Mouse (Mus musculus) spleen, postnatal 4 days (tissue): ENCODE measurements around the gene Mycbpap.

Experiments
- DNase-seq, 2 experiments: peaks; one replicate each; pipeline ENCODE4 v3.0.0; 2022; ENCODE audit warnings: low spot score in 2 of 2

Gene Mycbpap

DNA sequence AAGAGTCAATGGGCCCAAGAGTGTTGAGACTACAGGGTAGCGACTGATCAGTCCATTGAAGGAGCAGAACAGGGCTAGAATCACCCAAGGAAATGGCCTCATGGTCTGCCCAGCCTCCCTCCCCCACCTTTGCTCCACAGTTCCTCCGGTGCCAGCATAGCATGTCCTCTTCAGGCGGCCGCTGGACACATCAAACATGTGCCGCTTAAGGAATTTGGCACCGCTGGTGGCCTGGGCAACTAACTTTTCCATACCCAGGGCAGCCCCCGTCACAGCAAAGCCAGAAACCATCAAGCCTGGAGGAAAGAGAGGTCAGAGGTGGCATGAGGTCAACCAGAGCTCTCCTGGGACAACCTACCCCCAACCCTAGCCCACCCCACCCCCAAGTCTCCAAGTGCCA, 39.6 kb downstream of the Mycbpap start:
- no peak for DNase-seq

DNA sequence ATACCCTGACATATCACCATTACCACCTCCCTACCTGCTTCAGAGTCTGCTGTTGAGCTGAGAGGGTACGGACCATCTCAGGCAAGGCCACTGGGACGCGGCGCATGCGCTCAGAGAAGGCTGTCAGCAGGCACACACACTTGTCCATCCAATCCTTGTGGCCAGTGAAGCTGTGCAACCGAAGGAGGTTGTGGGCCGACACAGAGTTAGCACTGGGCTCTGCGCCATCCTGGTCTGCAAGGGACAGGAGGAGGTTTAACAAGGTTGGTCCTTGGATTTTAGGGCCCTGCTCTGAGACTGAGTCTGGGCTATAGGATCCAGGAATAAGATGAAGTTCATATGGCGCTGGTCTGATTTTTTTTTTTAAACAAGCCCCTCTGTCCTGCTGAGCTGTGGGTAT, 41.2 kb downstream of the Mycbpap start:
- no peak for DNase-seq

DNA sequence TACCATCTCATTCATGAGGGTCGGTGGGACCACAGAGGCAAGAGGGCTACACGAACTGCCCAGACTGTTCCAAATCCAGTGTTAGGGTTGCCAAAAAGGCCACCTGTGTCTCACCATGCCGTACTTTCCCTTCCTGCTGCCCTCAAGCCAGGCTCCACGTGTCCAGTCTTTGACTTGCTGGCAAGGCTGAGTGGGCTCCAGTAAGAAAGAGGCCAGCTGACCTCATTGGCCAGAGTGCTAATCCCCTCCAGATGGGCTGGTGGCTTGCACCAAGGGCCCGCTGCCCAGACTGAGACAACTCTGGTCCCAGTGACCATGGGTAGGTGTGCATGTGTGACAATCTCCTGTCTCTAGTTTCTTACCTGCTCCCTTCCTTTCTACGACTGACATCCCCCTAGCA, 43.9 kb downstream of the Mycbpap start:
- no peak for DNase-seq

DNA sequence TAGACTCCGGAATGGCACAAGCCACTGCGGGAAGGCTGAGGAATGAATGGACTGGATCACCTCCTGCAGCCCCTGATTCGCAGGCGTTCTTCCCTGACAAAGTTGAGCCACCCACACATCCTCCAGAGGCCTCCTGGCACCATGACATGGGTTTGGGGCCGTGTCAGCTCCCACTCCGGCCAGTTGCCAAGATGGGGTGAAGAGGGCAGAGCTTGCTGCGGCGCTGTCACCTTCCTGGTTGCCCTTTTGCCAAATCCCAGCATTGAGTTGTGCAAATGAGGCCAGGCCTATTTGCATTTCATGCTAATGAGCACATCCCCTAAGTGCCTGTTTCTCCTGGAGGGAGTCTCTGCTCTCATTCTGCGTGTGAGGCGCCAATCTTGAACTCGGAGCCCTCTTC, 45.8 kb downstream of the Mycbpap start:
- no peak for DNase-seq

DNA sequence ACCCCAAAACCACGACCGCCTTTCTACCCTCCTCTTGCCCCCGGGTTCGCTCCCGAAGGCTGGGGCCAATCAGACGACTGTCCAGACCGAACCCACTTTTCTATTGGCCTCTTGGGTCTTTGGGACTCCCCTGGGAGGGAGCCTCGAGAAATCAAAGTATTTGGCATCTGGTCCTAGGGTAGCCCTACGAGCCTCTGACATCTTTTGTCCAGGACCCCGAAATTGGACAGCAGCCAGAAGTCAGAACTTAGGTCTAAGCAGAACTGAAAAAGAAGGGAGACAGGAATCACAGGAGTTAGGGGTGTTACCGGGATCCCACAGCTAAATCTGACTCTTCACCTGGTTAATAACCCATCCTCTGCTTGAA, 47.0 kb downstream of the Mycbpap start:
- DNase-seq = no peak

DNA sequence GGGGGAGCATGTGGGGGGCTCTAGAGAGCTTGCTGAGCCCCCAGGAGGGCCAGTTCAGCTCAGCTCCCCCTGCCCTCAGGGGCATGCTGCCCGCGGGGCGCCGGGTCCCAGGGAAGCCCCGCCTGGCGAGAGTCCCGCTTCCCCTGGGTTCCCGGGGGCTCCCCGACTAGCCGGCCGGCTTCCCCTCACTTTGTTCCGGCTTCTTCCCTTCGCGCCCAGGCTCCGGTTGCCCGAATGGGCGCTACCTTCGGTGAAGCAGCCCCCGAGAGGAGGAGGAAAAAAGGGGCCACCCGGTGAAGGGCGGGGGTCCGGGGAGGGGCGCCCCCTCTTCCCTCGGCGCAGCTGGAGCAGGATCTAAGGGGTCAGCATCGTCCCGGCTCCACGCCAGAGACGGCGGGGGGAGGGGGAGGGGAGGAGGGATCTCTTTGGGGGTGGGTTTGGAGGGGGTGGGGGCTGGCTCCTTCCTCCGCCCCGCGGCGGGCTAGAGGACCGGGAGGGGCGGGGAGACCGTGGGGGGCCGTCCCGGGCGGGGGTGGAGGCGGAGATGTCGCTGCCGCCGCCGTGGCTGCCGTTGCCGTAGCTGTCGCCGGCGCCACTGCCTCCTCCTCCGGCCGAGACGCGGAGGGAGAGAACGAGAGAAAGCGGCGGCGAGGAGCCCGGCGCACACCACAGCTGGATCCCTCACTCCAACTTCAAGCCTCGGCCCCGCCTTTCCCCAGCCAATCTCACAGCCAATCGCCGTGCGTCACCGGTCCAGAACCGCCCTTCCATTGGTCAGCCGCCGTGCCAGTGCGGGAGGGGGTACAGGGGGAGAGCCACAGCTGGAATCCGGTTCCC, 47.6 kb downstream of the Mycbpap start, which contains the start of gene Cacna1g:
Cacna1g (minus strand) TSS at position 492 of the 837 bp plus-strand sequence.
- peak; percentile 72 to 82 for DNase-seq

DNA sequence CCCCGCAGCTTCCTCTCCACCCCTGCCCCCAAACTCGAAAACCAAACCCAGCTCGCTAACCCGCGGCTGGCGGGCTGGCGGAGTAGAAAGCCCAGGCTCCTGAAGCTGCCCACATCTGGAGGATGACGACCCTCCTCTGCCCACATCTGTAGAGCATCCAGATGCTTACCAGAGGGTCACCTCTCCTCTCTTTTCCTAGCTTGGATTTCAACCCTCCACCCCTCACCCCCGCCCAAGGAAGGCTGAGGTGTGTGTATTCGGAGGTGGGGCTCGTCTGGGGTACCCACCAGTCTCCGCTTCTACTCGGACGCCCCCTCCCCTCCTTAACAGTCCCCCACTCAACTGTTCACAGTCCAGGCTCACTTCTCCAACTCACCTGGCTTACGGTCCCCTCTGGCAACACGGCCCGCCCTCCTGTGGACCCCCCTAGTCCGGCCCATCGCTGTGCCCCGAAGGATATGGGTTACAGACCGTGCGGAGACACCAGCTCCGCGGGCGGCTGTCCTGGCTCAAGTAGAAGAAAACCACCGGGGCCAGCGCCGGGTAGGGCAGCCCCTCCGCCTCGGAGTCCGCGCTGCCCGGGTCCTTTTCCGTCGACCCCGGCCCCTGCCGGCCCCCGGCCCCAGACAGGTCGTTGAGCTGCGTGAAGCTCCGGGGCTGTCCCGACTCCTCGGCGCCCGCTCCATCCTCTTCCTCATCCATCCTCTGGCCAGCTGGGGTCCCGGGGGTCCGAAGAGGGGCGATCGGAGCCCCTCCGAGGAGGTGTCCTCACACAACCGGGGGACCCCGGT, 48.4 kb downstream of the Mycbpap start:
- DNase-seq = no peak

DNA sequence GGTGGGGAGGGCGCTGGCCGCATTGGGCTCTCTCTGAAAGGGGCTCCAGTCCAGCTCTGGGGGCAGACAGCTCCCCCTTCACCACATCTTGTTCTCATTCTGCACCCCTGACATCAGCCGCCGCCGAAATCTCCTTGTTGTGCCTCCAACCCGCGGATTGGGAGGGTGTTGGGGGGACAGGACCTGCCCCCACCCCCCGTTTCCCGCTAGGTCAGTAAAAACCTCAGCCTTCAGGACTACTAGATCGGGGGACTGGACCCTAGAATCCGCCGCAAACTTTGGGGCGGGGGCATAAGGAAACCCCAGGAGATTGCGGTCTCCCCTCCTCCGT, 49.0 kb downstream of the Mycbpap start:
- DNase-seq = no peak

DNA sequence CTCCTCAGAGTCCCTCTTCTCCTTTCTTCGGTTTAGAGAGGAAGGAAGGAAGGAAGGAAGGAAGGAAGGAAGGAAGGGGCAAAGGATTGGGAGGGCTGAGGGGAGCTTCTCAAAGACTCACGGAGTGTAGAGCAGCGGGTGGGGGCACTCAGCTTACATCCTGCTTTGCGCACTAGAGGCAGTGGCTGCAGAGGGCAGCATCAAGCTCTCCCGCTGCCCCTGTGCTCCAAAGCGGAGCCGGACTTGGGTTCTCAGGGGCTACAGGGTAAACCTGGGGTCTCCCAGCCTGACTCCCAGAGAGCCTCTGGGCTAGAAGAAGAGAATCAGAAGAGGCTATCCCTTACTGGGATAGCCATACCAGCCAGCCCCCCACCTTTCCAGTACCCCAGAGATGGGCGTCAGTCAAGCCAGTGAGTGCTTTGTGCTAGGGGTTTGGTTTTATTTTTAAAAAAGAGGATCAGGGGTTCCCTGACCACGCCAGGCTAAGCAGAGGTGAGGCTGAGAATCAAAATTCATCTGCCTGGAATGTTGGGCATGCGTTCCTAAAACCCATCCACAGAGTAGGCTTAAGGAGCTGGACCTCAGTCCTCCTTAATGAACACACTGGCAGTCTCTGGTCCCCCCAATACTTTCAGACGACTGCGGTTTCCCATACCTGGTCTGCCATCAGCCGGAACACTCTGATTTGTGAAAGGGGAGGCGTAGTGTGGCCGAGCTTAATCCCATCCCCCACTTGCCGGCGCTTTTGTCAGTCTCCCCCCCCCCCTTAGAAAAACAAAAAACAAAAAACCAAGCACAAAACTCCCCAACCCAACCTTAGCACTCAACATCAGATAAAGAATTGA, 49.6 kb downstream of the Mycbpap start:
- DNase-seq = no peak

DNA sequence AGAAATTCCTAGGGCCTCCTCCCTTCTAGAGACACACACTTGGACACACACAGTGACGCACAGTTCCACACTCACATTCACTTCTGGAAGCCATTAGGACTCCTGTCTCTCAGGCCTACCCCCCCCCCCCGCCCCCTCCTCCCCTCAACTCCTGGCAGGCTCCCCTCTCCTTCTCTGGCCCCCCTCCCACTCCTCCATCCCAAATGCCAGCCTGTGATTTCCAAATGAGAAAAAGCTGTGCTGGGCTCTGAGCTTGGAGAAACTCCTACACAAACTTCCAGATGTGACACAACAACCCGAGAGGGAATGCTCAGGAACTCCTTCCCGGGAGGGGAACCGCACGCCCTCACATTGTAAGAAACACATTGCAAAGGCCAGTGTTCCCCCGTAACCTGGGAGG, 51.2 kb downstream of the Mycbpap start:
- no peak for DNase-seq

DNA sequence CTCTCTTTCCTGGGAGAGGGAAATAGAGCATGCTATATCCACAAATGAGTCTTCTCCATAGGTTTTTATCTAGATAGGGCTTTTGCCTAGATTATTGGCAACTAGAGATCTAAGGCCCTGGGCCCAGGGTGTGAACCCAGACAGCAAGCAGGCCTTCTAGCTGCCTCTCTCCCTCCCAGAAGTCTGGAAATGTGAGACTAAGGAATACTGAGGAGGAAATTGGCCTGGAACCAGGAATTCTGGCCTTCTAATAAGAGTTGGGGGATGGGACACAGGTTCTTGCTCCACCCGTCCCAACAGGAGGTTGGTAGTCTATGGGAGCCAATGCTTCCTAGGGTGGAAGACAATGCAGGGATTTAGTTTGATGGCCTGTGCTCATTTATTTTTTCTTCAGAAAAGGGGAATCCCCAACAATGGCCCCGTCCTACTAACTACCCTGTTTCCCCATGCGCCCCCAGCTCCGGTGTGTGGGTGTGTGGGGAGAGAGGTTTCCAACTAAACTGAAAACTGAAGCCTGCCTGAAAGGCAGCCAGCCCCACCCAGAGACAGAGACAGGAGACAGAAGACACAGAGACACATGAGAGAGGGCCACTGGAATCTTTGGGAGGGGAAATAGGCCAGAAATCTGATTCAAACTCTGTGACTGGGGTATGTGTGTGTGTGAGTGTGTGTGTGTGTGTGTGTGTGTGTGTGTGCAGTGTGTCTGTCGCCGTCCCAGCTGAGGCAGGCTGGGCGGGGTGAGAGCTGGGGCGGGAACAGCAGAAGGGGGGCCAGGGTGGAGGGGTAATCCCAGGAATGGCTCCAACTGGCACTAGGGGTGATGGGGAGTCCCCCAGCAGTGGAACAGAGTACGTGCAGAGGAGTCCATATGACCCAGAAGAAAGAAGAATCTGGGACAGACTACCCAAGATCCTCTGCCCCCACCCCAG, 52.1 kb downstream of the Mycbpap start:
- no peak for DNase-seq

DNA sequence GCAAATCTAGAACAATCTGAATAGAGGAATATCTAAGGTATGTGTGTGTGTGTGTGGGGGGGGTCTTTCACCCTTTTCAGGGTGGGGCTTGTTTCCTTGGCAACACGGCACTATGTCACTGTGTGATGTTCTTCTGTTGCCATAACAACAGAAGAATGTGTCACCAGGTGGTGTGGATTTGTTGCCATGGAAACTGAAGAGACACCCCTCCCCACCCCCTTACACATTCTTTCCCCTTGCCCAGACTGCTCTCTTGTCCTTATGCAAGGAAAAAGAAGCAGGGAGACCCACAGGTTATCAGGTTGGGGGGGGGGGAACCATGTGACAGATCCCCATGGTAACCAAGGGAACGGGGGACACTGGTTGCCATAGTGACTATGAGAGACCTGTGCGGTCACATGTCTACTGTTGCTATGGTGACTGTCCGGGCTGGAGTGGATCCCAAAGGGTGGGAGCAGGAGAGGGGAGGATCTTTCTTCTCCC, 52.9 kb downstream of the Mycbpap start:
- DNase-seq = no peak

DNA sequence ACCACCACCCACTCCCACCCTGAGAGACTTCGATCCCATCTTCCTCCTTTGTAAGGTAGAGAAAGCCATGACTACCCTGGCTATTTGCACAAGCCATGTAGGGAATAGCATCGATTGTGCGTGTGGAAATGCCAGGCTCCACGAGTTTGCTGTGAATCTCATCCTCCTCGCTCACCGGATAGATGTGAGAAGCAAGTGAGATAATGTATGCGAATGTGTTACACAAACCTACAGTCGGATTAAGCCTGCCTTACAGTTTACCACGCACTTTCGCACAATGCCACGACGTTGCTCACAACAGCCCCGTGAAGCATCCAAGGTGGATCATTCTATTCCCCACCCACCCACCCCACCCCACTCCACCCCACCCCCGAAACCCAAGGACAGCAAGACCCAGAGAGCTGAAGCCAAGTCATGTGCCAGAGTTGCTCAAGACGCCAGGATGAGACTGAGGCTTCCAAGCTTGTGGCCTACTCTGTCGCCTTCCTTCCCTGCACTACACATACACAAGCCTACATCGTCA, 55.1 kb downstream of the Mycbpap start:
- no peak for DNase-seq

DNA sequence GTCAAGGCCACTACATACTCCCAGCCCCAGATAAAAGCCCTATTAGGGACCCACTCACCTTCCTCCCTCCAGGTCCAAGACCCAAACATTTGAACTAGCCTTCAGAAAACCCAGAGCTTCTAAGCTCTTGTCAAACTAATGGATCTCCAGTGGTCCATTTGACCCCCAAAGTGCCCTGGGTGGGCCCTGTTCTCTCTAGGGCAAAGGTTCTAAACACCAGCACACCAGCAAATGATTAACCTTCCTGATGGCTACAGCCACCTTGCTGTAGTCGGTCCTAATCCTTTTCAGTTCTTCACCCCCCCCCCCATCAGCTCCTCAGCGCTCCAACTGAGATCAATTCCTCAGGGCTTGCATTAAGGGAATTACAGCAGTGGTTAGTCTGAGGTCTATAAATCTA, 57.4 kb downstream of the Mycbpap start:
- DNase-seq = no peak

DNA sequence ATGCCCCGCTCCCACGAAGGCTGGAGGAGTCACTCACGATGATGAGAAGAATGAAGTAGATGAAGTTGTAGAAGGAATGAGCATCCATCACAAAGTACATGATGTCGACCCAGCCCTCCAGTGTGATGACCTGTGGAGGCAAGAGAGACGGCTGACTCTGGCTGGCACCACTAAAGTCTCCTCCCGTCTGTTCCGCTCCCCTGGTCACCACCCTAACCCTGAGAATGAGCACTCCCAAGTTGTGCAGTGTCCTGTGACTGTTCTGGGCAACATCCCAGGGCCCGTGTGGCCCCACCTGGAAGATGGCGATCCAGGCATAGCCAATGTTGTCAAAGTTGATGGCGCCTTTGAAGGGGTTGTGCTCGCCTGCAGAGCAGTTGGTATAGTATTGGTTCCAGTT, 59.7 kb downstream of the Mycbpap start:
- no peak for DNase-seq

DNA sequence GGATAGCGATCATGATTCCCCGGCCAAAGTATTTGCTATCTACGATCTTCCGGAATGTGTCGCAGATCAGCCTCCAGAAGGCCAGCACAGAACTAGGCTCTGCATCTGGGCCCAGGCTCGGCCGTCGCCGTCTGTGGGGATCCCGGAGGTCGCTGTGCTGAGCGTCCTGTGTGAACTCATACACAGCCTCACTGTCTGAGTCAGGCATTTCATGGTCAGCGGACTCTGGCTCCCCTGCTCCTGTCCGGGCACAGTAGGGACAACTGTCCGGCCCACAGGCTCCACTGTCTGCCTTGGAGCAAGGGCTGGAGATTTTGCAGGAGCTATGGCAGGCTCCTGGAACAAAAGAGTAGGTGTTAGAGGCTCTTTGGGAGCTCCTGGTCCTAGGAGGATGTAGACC, 64.5 kb downstream of the Mycbpap start:
- DNase-seq = no peak

DNA sequence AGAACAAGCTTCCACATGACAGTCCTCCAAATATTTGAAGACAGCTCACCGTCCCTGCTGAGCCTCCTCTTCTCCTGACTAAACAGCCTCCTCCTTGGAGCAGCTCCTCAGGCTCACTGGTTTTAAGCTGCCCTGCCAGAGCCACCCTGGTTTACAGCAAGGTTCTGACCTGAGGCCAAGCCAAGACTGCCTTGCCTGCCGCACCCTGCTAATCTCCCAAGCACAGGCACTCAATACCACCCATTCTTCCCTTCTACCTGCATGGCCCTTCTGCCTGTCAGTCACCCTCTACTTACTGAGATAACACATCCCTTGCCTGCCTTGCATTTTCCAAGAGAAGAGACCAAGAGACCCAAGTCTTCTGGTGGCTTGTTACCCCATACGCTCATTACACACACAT, 65.2 kb downstream of the Mycbpap start:
- peak; percentile 73 to 80 for DNase-seq

DNA sequence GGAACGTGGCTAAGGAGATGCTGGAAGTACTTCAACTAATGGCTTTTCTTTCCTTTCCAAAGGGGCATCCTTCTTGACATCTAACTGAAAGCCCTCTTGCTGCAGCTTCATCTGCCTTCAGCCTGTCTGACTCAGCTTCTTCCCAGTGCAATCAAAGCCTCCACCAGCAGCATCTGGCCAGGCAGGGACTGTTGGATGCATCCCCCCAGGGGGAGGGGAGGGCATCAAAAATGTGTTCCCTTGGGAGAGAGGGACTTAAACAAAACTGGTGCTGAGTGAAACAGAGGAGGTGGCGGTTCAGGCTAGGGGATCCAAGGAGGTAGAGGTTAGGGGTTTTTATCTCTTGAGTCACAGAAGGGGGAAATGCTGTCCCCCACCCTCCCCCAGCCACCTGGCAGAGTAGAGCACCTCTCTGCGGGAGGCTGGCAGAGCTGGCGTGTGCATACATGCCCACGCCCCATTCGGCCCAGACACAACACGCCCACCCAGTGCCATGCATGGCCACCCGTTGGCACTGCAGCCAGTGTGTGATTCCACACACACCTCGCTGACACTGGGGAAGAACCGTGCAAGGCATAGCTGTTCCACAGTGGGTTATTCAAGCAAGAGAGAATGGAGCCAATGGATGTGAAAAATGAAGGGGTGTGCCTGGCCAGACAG, 66.3 kb downstream of the Mycbpap start:
- DNase-seq = peak; percentile 56 to 77

DNA sequence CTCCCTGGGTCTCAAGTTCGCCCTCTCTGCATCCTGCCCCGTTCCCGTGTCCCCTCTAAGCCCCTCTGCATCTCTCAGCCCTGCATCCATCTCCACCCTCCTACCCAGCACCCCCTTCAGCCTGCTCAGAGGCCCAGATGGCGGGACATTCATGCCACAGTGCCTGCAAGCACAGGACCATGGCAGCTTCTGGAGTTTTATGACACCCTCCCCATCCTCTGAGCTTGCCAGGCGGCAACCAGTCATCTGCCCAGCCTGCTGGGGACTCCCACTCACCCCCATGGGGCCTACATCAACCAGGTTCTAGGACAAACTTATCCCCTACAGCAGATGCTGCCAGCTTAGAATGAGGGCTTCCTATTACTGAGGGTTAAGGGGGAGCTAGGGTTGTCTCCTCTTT, 66.8 kb downstream of the Mycbpap start:
- DNase-seq = no peak
